Mouse (Mus musculus) erythroblast, embryonic 14.5 days (primary cell): ENCODE results near the gene Lrch1.

Experiments
- GATA1 ChIP-seq: IDR thresholded peaks from 2 replicates; pipeline ENCODE4 v1.6.1; 2012; ENCODE audit warnings: low read length, inconsistent platforms, mixed read lengths
- TAL1 ChIP-seq: IDR thresholded peaks from 3 replicates; pipeline ENCODE4 v1.6.1; 2012; ENCODE audit warnings: low read length, inconsistent platforms, mixed read lengths

GRCm38 (mm10) chr14:74867076-74868042 is 80.3 kb downstream of the Lrch1 start:
- TF ChIP-seq GATA1, result no peak
- no peak for TF ChIP-seq TAL1
